Mouse (Mus musculus) right cerebral cortex, postnatal 14 days (tissue): Measurements from ENCODE around the gene Sgms1.
"Not testable (repeated sequence)": the region's sequence is repeated elsewhere in the genome, so short reads cannot be mapped to it uniquely, and the experiment has no call there.

Experiments used
- DNase-seq: peaks from one replicate; pipeline ENCODE4 v3.0.0; 2022

Sgms1 gene

GRCm38 (mm10) chr19:32324550-32324949, 65.0 kb downstream of the Sgms1 start:
- no peak for DNase-seq

GRCm38 (mm10) chr19:32323070-32323469, 66.4 kb downstream of the Sgms1 start:
- DNase-seq = no peak

- peak; percentile 18 for DNase-seq
Measured at GRCm38 (mm10) chr19:32322429-32323035, 67.0 kb downstream of the Sgms1 start.

- DNase-seq = peak; percentile 57
Measured at GRCm38 (mm10) chr19:32320366-32320666, 69.2 kb downstream of the Sgms1 start.

GRCm38 (mm10) chr19:32319531-32320365, 69.8 kb downstream of the Sgms1 start:
- no peak for DNase-seq

- DNase-seq = no peak
Measured at GRCm38 (mm10) chr19:32319057-32319456, 70.5 kb downstream of the Sgms1 start.

- DNase-seq = not testable (repeated sequence)
Measured at GRCm38 (mm10) chr19:32317347-32317746, 72.2 kb downstream of the Sgms1 start.

- no peak for DNase-seq
Measured at GRCm38 (mm10) chr19:32313304-32313703, 76.2 kb downstream of the Sgms1 start.

- no peak for DNase-seq
Measured at GRCm38 (mm10) chr19:32311762-32312161, 77.8 kb downstream of the Sgms1 start.

GRCm38 (mm10) chr19:32311063-32311462, 78.5 kb downstream of the Sgms1 start:
- DNase-seq = no peak

- no peak for DNase-seq
Measured at GRCm38 (mm10) chr19:32310483-32310882, 79.0 kb downstream of the Sgms1 start.

- no peak for DNase-seq
Measured at GRCm38 (mm10) chr19:32309346-32309745, 80.2 kb downstream of the Sgms1 start.

GRCm38 (mm10) chr19:32308311-32308710, 81.2 kb downstream of the Sgms1 start:
- no peak for DNase-seq

GRCm38 (mm10) chr19:32304898-32305297, 84.6 kb downstream of the Sgms1 start:
- DNase-seq = no peak

GRCm38 (mm10) chr19:32304008-32304873, 85.3 kb downstream of the Sgms1 start:
- peak; percentile 18 for DNase-seq

- no peak for DNase-seq
Measured at GRCm38 (mm10) chr19:32302835-32303381, 86.6 kb downstream of the Sgms1 start.

- no peak for DNase-seq
Measured at GRCm38 (mm10) chr19:32301568-32301967, 87.9 kb downstream of the Sgms1 start.

- no peak for DNase-seq
Measured at GRCm38 (mm10) chr19:32298221-32298620, 91.3 kb downstream of the Sgms1 start.

- DNase-seq = no peak
Measured at GRCm38 (mm10) chr19:32296863-32297262, 92.7 kb downstream of the Sgms1 start.

GRCm38 (mm10) chr19:32295581-32295980, 93.9 kb downstream of the Sgms1 start:
- no peak for DNase-seq

GRCm38 (mm10) chr19:32292782-32293776, 96.4 kb downstream of the Sgms1 start:
- DNase-seq = no peak
